Mouse (Mus musculus) embryonic facial prominence, embryonic 10.5 days (tissue): ENCODE measurements around the gene Alyref. TPM values are rescaled to one million over a fixed set of nuclear protein-coding genes. Genes with fewer than 3 reads are reported as not detected.

Experiments
- DNase-seq: peaks from one replicate; pipeline ENCODE4 v3.0.0-alpha.2; 2017; ENCODE audit warnings: low spot score
- H3K27ac ChIP-seq: fragments of 300-500 bp; sonication (generic); replicated peaks from 2 replicates; pipeline ENCODE4 v1.5.1; 2016; ENCODE audit warnings: mild to moderate bottlenecking
- H3K27me3 ChIP-seq: fragments of 300-500 bp; sonication (generic); replicated peaks from 2 replicates; pipeline ENCODE4 v1.6.1; 2016; ENCODE audit warnings: low read depth, mild to moderate bottlenecking; ENCODE audit not compliant: poor library complexity, severe bottlenecking
- H3K36me3 ChIP-seq: fragments of 300-500 bp; sonication (generic); replicated peaks from 2 replicates; pipeline ENCODE4 v1.6.1; 2016; ENCODE audit warnings: mild to moderate bottlenecking, moderate library complexity
- H3K4me1 ChIP-seq: fragments of 300-500 bp; sonication (generic); 2 replicates; pipeline ENCODE4 v1.6.1; 2016
- H3K4me3 ChIP-seq: fragments of 300-500 bp; sonication (generic); 2 replicates; pipeline ENCODE4 v1.5.1; 2016; ENCODE audit warnings: mild to moderate bottlenecking, moderate library complexity
- H3K9me3 ChIP-seq: fragments of 300-500 bp; sonication (generic); 2 replicates; pipeline ENCODE4 v1.6.1; 2016; ENCODE audit warnings: mild to moderate bottlenecking
- WGBS: fragments of 180-500 bp; shearing (Covaris S2); methylation state at CpG from one replicate; pipeline ENCODE4 v1.1.7; 2016; 5-methylcytosine and 5-hydroxymethylcytosine counted together
- polyA plus RNA-seq: library from polyadenylated mRNA; unstranded; fragments of >200 nt; fragmentation: Nextera tagmentation; extraction: Ambion mirVana; gene quantifications from 2 replicates; pipeline ENCODE4 v1.2.1, GENCODE M21; 2016

The Alyref gene
- polyA plus RNA-seq, 1 experiment from 2014 or later = 620 TPM

- H3K27ac ChIP-seq = peak within 1 kb of the TSS; percentile 96
- peaks cover 5% of the 10 kb centered on the region; the same call in 1 of the 2 replicates for H3K9me3 ChIP-seq
- H3K27me3 ChIP-seq = no peaks in the 10 kb centered on the region
- H3K4me1 ChIP-seq = peaks cover 37% of the 10 kb centered on the region
- peak; percentile 91 for DNase-seq
- peaks cover 77% of the 10 kb centered on the region for H3K36me3 ChIP-seq
- WGBS = 4% methylated on average over 75 of the region's 75 CpGs
- peak within 1 kb of the TSS; percentile 92 for H3K4me3 ChIP-seq
Observed at GRCm38 (mm10) chr11:120581490-120582267, 16.5 kb downstream of the Alyref start, which contains the start of gene Arhgdia. TSS of gene Arhgdia (minus strand) at chr11:120581624.

GRCm38 (mm10) chr11:120580871-120581331 is 17.3 kb downstream of the Alyref start:
- Histone ChIP-seq H3K4me3 (peak overlapping the region; percentile 92), H3K36me3 (peaks cover 75% of the 10 kb centered on the region), H3K27me3 (no peaks in the 10 kb centered on the region), H3K9me3 (peaks cover 5% of the 10 kb centered on the region; the same call in 1 of the 2 replicates), H3K4me1 (peaks cover 37% of the 10 kb centered on the region), H3K27ac (peak overlapping the region; percentile 96)
- under 1% methylated on average over 44 of the region's 44 CpGs for WGBS
- DNase-seq = peak; percentile 51

- 63% methylated on average over 7 of the region's 7 CpGs for WGBS
- H3K4me1 ChIP-seq = peaks cover 37% of the 10 kb centered on the region
- H3K27ac ChIP-seq = peak overlapping the region; percentile 96
- peaks cover 5% of the 10 kb centered on the region; the same call in 1 of the 2 replicates for H3K9me3 ChIP-seq
- no peaks in the 10 kb centered on the region for H3K27me3 ChIP-seq
- H3K4me3 ChIP-seq = peak overlapping the region; percentile 92
- DNase-seq = peak; percentile 19
- H3K36me3 ChIP-seq = peaks cover 68% of the 10 kb centered on the region
Observed at GRCm38 (mm10) chr11:120580190-120580589, 18.0 kb downstream of the Alyref start.

- WGBS = 62% methylated on average over 15 of the region's 15 CpGs
Observed at GRCm38 (mm10) chr11:120579316-120580107, 18.7 kb downstream of the Alyref start.

GRCm38 (mm10) chr11:120578694-120579243 is 19.4 kb downstream of the Alyref start:
- H3K4me3 ChIP-seq = peak overlapping the region; percentile 92
- peaks cover 49% of the 10 kb centered on the region for H3K4me1 ChIP-seq
- peak overlapping the region; percentile 66 for H3K27ac ChIP-seq
- H3K27me3 ChIP-seq = no peaks in the 10 kb centered on the region
- H3K36me3 ChIP-seq = peaks cover 54% of the 10 kb centered on the region
- WGBS = 75% methylated on average over 11 of the region's 11 CpGs
- peak; percentile 49 for DNase-seq
- H3K9me3 ChIP-seq = peaks cover under 1% of the 10 kb centered on the region; the same call in 1 of the 2 replicates

More at GRCm38 (mm10) chr11:120579316-120580107, 18.7 kb downstream of the Alyref start:
- DNase-seq = peak; percentile 87
- Histone ChIP-seq H3K36me3 (peaks cover 61% of the 10 kb centered on the region), H3K27me3 (no peaks in the 10 kb centered on the region), H3K9me3 (peaks cover 5% of the 10 kb centered on the region; the same call in 1 of the 2 replicates), H3K27ac (peak overlapping the region; percentile 96), H3K4me3 (peak overlapping the region; percentile 92), H3K4me1 (peaks cover 41% of the 10 kb centered on the region)

GRCm38 (mm10) chr11:120578024-120578693 is 20.0 kb downstream of the Alyref start:
- H3K4me1 ChIP-seq = peaks cover 49% of the 10 kb centered on the region
- DNase-seq = no peak
- H3K27me3 ChIP-seq = no peaks in the 10 kb centered on the region
- H3K4me3 ChIP-seq = peak overlapping the region; percentile 92
- WGBS = 88% methylated on average over 10 of the region's 10 CpGs
- peak overlapping the region; percentile 48; the same call in 1 of the 2 replicates for H3K27ac ChIP-seq
- no peaks in the 10 kb centered on the region for H3K9me3 ChIP-seq
- H3K36me3 ChIP-seq = peaks cover 47% of the 10 kb centered on the region

- Histone ChIP-seq H3K4me3 (peak overlapping the region; percentile 92; the same call in 1 of the 2 replicates), H3K27ac (0 out of 2 replicates have a peak overlapping the region, but pooled peaks have one; percentile 48), H3K9me3 (no peaks in the 10 kb centered on the region), H3K4me1 (peaks cover 47% of the 10 kb centered on the region), H3K36me3 (peaks cover 42% of the 10 kb centered on the region), H3K27me3 (no peaks in the 10 kb centered on the region)
- DNase-seq = no peak
- WGBS = 83% methylated on average over 7 of the region's 7 CpGs
Observed at GRCm38 (mm10) chr11:120577211-120578023, 20.7 kb downstream of the Alyref start.

- peaks cover 45% of the 10 kb centered on the region for H3K4me1 ChIP-seq
- no peaks in the 10 kb centered on the region for H3K27me3 ChIP-seq
- H3K27ac ChIP-seq = no peak overlapping the region
- H3K36me3 ChIP-seq = peaks cover 45% of the 10 kb centered on the region
- no peak for DNase-seq
- no peaks in the 10 kb centered on the region for H3K9me3 ChIP-seq
- 90% methylated on average over 3 of the region's 3 CpGs for WGBS
- peak overlapping the region; percentile 19; the same call in 1 of the 2 replicates for H3K4me3 ChIP-seq
Observed at GRCm38 (mm10) chr11:120576365-120576981, 21.7 kb downstream of the Alyref start.

- Histone ChIP-seq H3K36me3 (peaks cover 50% of the 10 kb centered on the region), H3K4me3 (no peak overlapping the region), H3K27me3 (no peaks in the 10 kb centered on the region), H3K4me1 (peaks cover 49% of the 10 kb centered on the region), H3K27ac (no peak overlapping the region), H3K9me3 (no peaks in the 10 kb centered on the region)
- DNase-seq = no peak
Observed at GRCm38 (mm10) chr11:120575940-120576339, 22.2 kb downstream of the Alyref start.

- 79% methylated on average over 2 of the region's 2 CpGs for WGBS
- Histone ChIP-seq H3K36me3 (peaks cover 56% of the 10 kb centered on the region), H3K4me1 (peaks cover 48% of the 10 kb centered on the region), H3K27me3 (no peaks in the 10 kb centered on the region), H3K9me3 (no peaks in the 10 kb centered on the region), H3K27ac (no peak overlapping the region), H3K4me3 (peak overlapping the region; percentile 64)
- no peak for DNase-seq
Observed at GRCm38 (mm10) chr11:120575046-120575445, 23.1 kb downstream of the Alyref start.

GRCm38 (mm10) chr11:120574278-120574600 is 23.9 kb downstream of the Alyref start:
- Histone ChIP-seq H3K36me3 (peaks cover 56% of the 10 kb centered on the region), H3K4me1 (peaks cover 40% of the 10 kb centered on the region), H3K9me3 (no peaks in the 10 kb centered on the region), H3K27me3 (no peaks in the 10 kb centered on the region), H3K4me3 (peak overlapping the region; percentile 64), H3K27ac (peak overlapping the region; percentile 96)
- WGBS = 50% methylated on average over 5 of the region's 5 CpGs
- DNase-seq = no peak
